Mouse (Mus musculus) stomach, embryonic 15.5 days (tissue): ENCODE data around the gene BC049715. TPM values are rescaled to one million over a fixed set of nuclear protein-coding genes. Genes with fewer than 3 reads are reported as not detected.
A peak's percentile ranks its signal among the peaks of the same experiment; 100 is the strongest.
"Not testable (repeated sequence)": the region's sequence is repeated elsewhere in the genome, so short reads cannot be mapped to it uniquely, and the experiment has no call there.

ENCODE experiments used
- ATAC-seq: fragments of 200-750 bp; cut with Nextera tagmentation; 2 replicates; pipeline ENCODE4 v1.8.0; 2017; ENCODE audit warnings: low read depth, moderate number of reproducible peaks, moderate TSS enrichment; ENCODE audit not compliant: insufficient read depth, low FRiP score
- H3K27ac ChIP-seq: fragments of 300-500 bp; sonication (generic); 2 replicates; pipeline ENCODE4 v1.5.1; 2015; ENCODE audit warnings: mild to moderate bottlenecking, inconsistent platforms
- H3K27me3 ChIP-seq: fragments of 300-500 bp; sonication (generic); replicated peaks from 2 replicates; pipeline ENCODE4 v1.6.1; 2015; ENCODE audit warnings: inconsistent platforms
- H3K36me3 ChIP-seq: fragments of 300-500 bp; sonication (generic); 2 replicates; pipeline ENCODE4 v1.6.1; 2015; ENCODE audit warnings: inconsistent platforms
- H3K4me1 ChIP-seq: fragments of 300-500 bp; sonication (generic); 2 replicates; pipeline ENCODE4 v1.6.1; 2015; ENCODE audit warnings: inconsistent platforms
- H3K4me2 ChIP-seq: fragments of 300-500 bp; sonication (generic); 2 replicates; pipeline ENCODE4 v1.6.1; 2015; ENCODE audit warnings: mild to moderate bottlenecking, inconsistent platforms
- H3K4me3 ChIP-seq: fragments of 300-500 bp; sonication (generic); replicated peaks from 2 replicates; pipeline ENCODE4 v1.5.1; 2015; ENCODE audit warnings: inconsistent platforms
- H3K9ac ChIP-seq: fragments of 300-500 bp; sonication (generic); 2 replicates; pipeline ENCODE4 v1.6.1; 2015; ENCODE audit warnings: inconsistent platforms
- H3K9me3 ChIP-seq: fragments of 300-500 bp; sonication (generic); 2 replicates; pipeline ENCODE4 v1.6.1; 2016; ENCODE audit warnings: inconsistent platforms
- WGBS: fragments of 180-500 bp; shearing (Covaris S2); methylation state at CpG from one replicate; pipeline ENCODE4 v1.1.7; 2015; 5-methylcytosine and 5-hydroxymethylcytosine counted together
- polyA plus RNA-seq: library from polyadenylated mRNA; unstranded; fragments of >200 nt; fragmentation: Nextera tagmentation; extraction: Ambion mirVana; gene quantifications from 2 replicates; pipeline ENCODE4 v1.2.1, GENCODE M21; 2015

BC049715 gene
- 1.2 and 1.5 TPM in 2 replicates for polyA plus RNA-seq

- H3K27ac ChIP-seq, result peak within 1 kb of the TSS; percentile 75
- WGBS, result 0% methylated on average over 34 of the region's 34 CpGs
- H3K4me3 ChIP-seq, result peak within 1 kb of the TSS; percentile 97
- ATAC-seq, result 0 out of 2 replicates have a peak, but pooled peaks have one; percentile 5
- peak within 1 kb of the TSS; percentile 64 for H3K4me2 ChIP-seq
- H3K4me1 ChIP-seq, result no peaks in the 10 kb centered on the region
- H3K9me3 ChIP-seq, result no peaks in the 10 kb centered on the region
- H3K9ac ChIP-seq, result peak within 1 kb of the TSS; percentile 99
- H3K27me3 ChIP-seq, result no peaks in the 10 kb centered on the region
- peaks cover 18% of the 10 kb centered on the region for H3K36me3 ChIP-seq
Observed at GRCm38 (mm10) chr6:136827516-136827880, at the start of gene BC049715. Gene BC049715 (plus strand): TSS chr6:136827626.

- WGBS, result 76% methylated on average over 20 of the region's 20 CpGs
- H3K4me1 ChIP-seq, result no peaks in the 10 kb centered on the region
- peak within 1 kb of the TSS; percentile 11; the same call in 1 of the 2 replicates for H3K4me3 ChIP-seq
- no peaks in the 10 kb centered on the region for H3K36me3 ChIP-seq
- H3K27me3 ChIP-seq, result no peaks in the 10 kb centered on the region
- H3K9ac ChIP-seq, result no peak within 1 kb of the TSS
- H3K27ac ChIP-seq, result no peak within 1 kb of the TSS
- ATAC-seq, result 0 out of 2 replicates have a peak, but pooled peaks have one; percentile 31
- H3K4me2 ChIP-seq, result no peak within 1 kb of the TSS
- no peaks in the 10 kb centered on the region for H3K9me3 ChIP-seq
Observed at GRCm38 (mm10) chr6:136781377-136781986, 45.9 kb upstream of the BC049715 start, which contains the start of gene Gucy2c. Gene Gucy2c (minus strand): TSS chr6:136781765.

- H3K4me2 ChIP-seq, result no peak overlapping the region
- H3K4me3 ChIP-seq, result no peak overlapping the region
- no peak overlapping the region for H3K27ac ChIP-seq
- no peaks in the 10 kb centered on the region for H3K9me3 ChIP-seq
- ATAC-seq, result no peak
- WGBS, result 75% methylated on average over 12 of the region's 12 CpGs
- H3K9ac ChIP-seq, result no peak overlapping the region
- H3K36me3 ChIP-seq, result no peaks in the 10 kb centered on the region
- no peaks in the 10 kb centered on the region for H3K27me3 ChIP-seq
- H3K4me1 ChIP-seq, result no peaks in the 10 kb centered on the region
Observed at GRCm38 (mm10) chr6:136782146-136782545, 45.3 kb upstream of the BC049715 start.

GRCm38 (mm10) chr6:136782761-136783160 lies 44.7 kb upstream of the BC049715 start:
- no peak overlapping the region for H3K4me3 ChIP-seq
- no peaks in the 10 kb centered on the region for H3K4me1 ChIP-seq
- no peak overlapping the region for H3K27ac ChIP-seq
- no peaks in the 10 kb centered on the region for H3K27me3 ChIP-seq
- no peaks in the 10 kb centered on the region for H3K36me3 ChIP-seq
- H3K9ac ChIP-seq, result no peak overlapping the region
- 78% methylated on average over 9 of the region's 9 CpGs for WGBS
- H3K9me3 ChIP-seq, result no peaks in the 10 kb centered on the region
- no peak for ATAC-seq
- no peak overlapping the region for H3K4me2 ChIP-seq

GRCm38 (mm10) chr6:136789391-136789971 lies 37.9 kb upstream of the BC049715 start:
- 38% methylated on average over 5 of the region's 5 CpGs for WGBS
- no peaks in the 10 kb centered on the region for H3K27me3 ChIP-seq

GRCm38 (mm10) chr6:136792884-136793758 lies 34.3 kb upstream of the BC049715 start:
- no peak for ATAC-seq
- H3K4me1 ChIP-seq, result peaks cover 4% of the 10 kb centered on the region; the same call in 1 of the 2 replicates

More at GRCm38 (mm10) chr6:136789391-136789971, 37.9 kb upstream of the BC049715 start:
- H3K4me1 ChIP-seq, result peaks cover 4% of the 10 kb centered on the region; the same call in 1 of the 2 replicates
- no peaks in the 10 kb centered on the region for H3K9me3 ChIP-seq
- no peaks in the 10 kb centered on the region for H3K36me3 ChIP-seq
- no peak overlapping the region for H3K4me3 ChIP-seq
- H3K27ac ChIP-seq, result peak overlapping the region; percentile 71
- no peak overlapping the region for H3K4me2 ChIP-seq
- peak; percentile 76; the same call in 1 of the 2 replicates for ATAC-seq
- no peak overlapping the region for H3K9ac ChIP-seq

GRCm38 (mm10) chr6:136793831-136794525 lies 33.4 kb upstream of the BC049715 start:
- Histone ChIP-seq H3K4me2 (peak overlapping the region; percentile 74), H3K4me3 (peak overlapping the region; percentile 39), H3K36me3 (no peaks in the 10 kb centered on the region), H3K4me1 (peaks cover 4% of the 10 kb centered on the region; the same call in 1 of the 2 replicates), H3K27ac (no peak overlapping the region), H3K9me3 (no peaks in the 10 kb centered on the region), H3K9ac (0 out of 2 replicates have a peak overlapping the region, but pooled peaks have one; percentile 12), H3K27me3 (no peaks in the 10 kb centered on the region)
- WGBS, result 2% methylated on average over 24 of the region's 24 CpGs
- ATAC-seq, result no peak

More at GRCm38 (mm10) chr6:136792884-136793758, 34.3 kb upstream of the BC049715 start:
- Histone ChIP-seq H3K27ac (no peak overlapping the region), H3K36me3 (no peaks in the 10 kb centered on the region), H3K9ac (no peak overlapping the region), H3K4me3 (peak overlapping the region; percentile 39), H3K9me3 (no peaks in the 10 kb centered on the region), H3K4me2 (peak overlapping the region; percentile 74), H3K27me3 (no peaks in the 10 kb centered on the region)
- WGBS, result 33% methylated on average over 16 of the region's 16 CpGs

- H3K4me3 ChIP-seq, result no peak overlapping the region
- 70% methylated on average over 1 of the region's 1 CpGs for WGBS
Observed at GRCm38 (mm10) chr6:136795110-136795509, 32.3 kb upstream of the BC049715 start.

GRCm38 (mm10) chr6:136795850-136796249 lies 31.6 kb upstream of the BC049715 start:
- 51% methylated on average over 6 of the region's 6 CpGs for WGBS
- no peak for ATAC-seq

More at GRCm38 (mm10) chr6:136795110-136795509, 32.3 kb upstream of the BC049715 start:
- Histone ChIP-seq H3K27ac (no peak overlapping the region), H3K4me2 (no peak overlapping the region), H3K4me1 (0 out of 2 replicates have a peak, but pooled peaks cover 4% of the 10 kb centered on the region), H3K36me3 (no peaks in the 10 kb centered on the region), H3K9me3 (no peaks in the 10 kb centered on the region), H3K9ac (no peak overlapping the region), H3K27me3 (no peaks in the 10 kb centered on the region)
- no peak for ATAC-seq

GRCm38 (mm10) chr6:136797874-136798693 lies 29.3 kb upstream of the BC049715 start:
- not testable (repeated sequence) for H3K27ac ChIP-seq, H3K4me1 ChIP-seq, H3K4me2 ChIP-seq, H3K9ac ChIP-seq, H3K4me3 ChIP-seq, H3K27me3 ChIP-seq, H3K9me3 ChIP-seq, H3K36me3 ChIP-seq
- peak; percentile 85 for ATAC-seq
- 73% methylated on average over 3 of the region's 3 CpGs for WGBS

More at GRCm38 (mm10) chr6:136795850-136796249, 31.6 kb upstream of the BC049715 start:
- Histone ChIP-seq H3K4me2 (no peak overlapping the region), H3K9ac (no peak overlapping the region), H3K4me3 (no peak overlapping the region), H3K27ac (no peak overlapping the region), H3K4me1 (0 out of 2 replicates have a peak, but pooled peaks cover 4% of the 10 kb centered on the region), H3K36me3 (no peaks in the 10 kb centered on the region), H3K9me3 (no peaks in the 10 kb centered on the region), H3K27me3 (no peaks in the 10 kb centered on the region)
